Mouse (Mus musculus) forebrain, embryonic 11.5 days (tissue): ENCODE results near the gene Adnp. TPM values are rescaled to one million over a fixed set of nuclear protein-coding genes. Genes with fewer than 3 reads are reported as not detected.

Experiments
- microRNA-seq: library from miRNA; unstranded; fragments of <30 nt; microRNA quantifications from one replicate; pipeline ENCODE4, GENCODE M21; 2016; ENCODE audit not compliant: insufficient number of aligned reads
- polyA plus RNA-seq: library from polyadenylated mRNA; unstranded; fragments of >200 nt; fragmentation: Nextera tagmentation; extraction: Ambion mirVana; gene quantifications from 2 replicates; pipeline ENCODE4 v1.2.1, GENCODE M21; 2014

Adnp gene
- polyA plus RNA-seq, 1 experiment from 2014 or later: 18.7 TPM

Small RNA genes within 50 kb of the gene (microRNA-seq; reads per million reads assigned to microRNA genes)
- gene Gm24561: not detected

Other genes starting within 250 kb of the Adnp start
- gene Ripor3, start 196.5 kb downstream of the Adnp start, polyA plus RNA-seq: 0.72 and 1.00 TPM in 2 replicates
- gene Pard6b, start 126.1 kb downstream of the Adnp start, polyA plus RNA-seq: 12.4 and 13.7 TPM in 2 replicates
- 25.6 and 30.3 TPM in 2 replicates for gene Gm20716, start 23.3 kb upstream of the Adnp start, polyA plus RNA-seq
- gene Dpm1, start 23.5 kb upstream of the Adnp start, polyA plus RNA-seq: 58.6 and 65.3 TPM in 2 replicates
- gene Mocs3, start 23.5 kb upstream of the Adnp start, polyA plus RNA-seq: 8.5 and 9.1 TPM in 2 replicates
- gene Kcng1, start 74.6 kb upstream of the Adnp start, polyA plus RNA-seq: 1.5 and 2.2 TPM in 2 replicates